19 mouse cellular contexts compared by ENCODE assay signal in genomic region chr8:70193238-70193637, GRCm38 (mm10). TPM values are rescaled to one million over a fixed set of nuclear protein-coding genes. Genes with fewer than 3 reads are reported as not detected.
DNase-seq lines count a peak whose midpoint lies in the region; ATAC-seq and TF ChIP-seq lines count a peak whose summit lies in the region.
"Had no signal": no experiment of that assay in that cellular context is flagged by ENCODE, and none has a peak within 500 bp of the region (broad histone marks: within the 10 kb centered on the region; RNA-seq: fewer than 3 reads in every experiment).

No protein-coding gene starts in this region.

- H3K4me1 ChIP-seq in kidney, embryonic 15.5 days = no peaks in the 10 kb centered on the region
- no peaks in the 10 kb centered on the region for H3K4me1 ChIP-seq in kidney, postnatal 0 days (replicated peaks; ENCODE audit: insufficient read depth, low read length)
- H3K4me1 ChIP-seq in liver, embryonic 13.5 days (replicated peaks) = peaks cover 41% of the 10 kb centered on the region
- no peaks in the 10 kb centered on the region for H3K4me1 ChIP-seq in stomach, postnatal 0 days (replicated peaks; ENCODE audit: control insufficient read depth, insufficient read depth)
- H3K4me1 ChIP-seq: lung, embryonic 15.5 days; stomach, embryonic 15.5 days had no signal

- no peak overlapping the region for H3K4me2 ChIP-seq in kidney, embryonic 15.5 days
- no peak overlapping the region for H3K4me2 ChIP-seq in kidney, postnatal 0 days (ENCODE audit: low read length)
- H3K4me2 ChIP-seq in liver, embryonic 13.5 days = no peak overlapping the region
- no peak overlapping the region for H3K4me2 ChIP-seq in stomach, postnatal 0 days (replicated peaks; ENCODE audit: low read depth)
- H3K4me2 ChIP-seq: lung, embryonic 15.5 days; stomach, embryonic 15.5 days had no signal

- TF ChIP-seq EP300 in stomach, postnatal 0 days (optimal IDR thresholded peaks at IDR 0.05) = no peak

- H3K9ac ChIP-seq in kidney, embryonic 15.5 days = no peak overlapping the region
- H3K9ac ChIP-seq in kidney, postnatal 0 days (ENCODE audit: low read depth, low read length) = no peak overlapping the region
- H3K9ac ChIP-seq in liver, embryonic 13.5 days = no peak overlapping the region
- no peak overlapping the region for H3K9ac ChIP-seq in stomach, postnatal 0 days (ENCODE audit: low read length)
- H3K9ac ChIP-seq: lung, embryonic 15.5 days; stomach, embryonic 15.5 days had no signal

- no peaks in the 10 kb centered on the region for H3K9me3 ChIP-seq in kidney, embryonic 15.5 days (replicated peaks)
- no peaks in the 10 kb centered on the region for H3K9me3 ChIP-seq in kidney, postnatal 0 days (replicated peaks; ENCODE audit: low read length)
- H3K9me3 ChIP-seq in liver, embryonic 13.5 days (replicated peaks) = no peaks in the 10 kb centered on the region
- no peaks in the 10 kb centered on the region for H3K9me3 ChIP-seq in stomach, postnatal 0 days (ENCODE audit: control insufficient read depth, low read length)
- H3K9me3 ChIP-seq: forebrain, embryonic 10.5 days; G1E; limb, embryonic 10.5 days; lung, embryonic 15.5 days; stomach, embryonic 15.5 days had no signal

- peak; percentile 68 for DNase-seq in kidney, adult 18-20 months
- DNase-seq in kidney, postnatal 0 days (ENCODE audit: low spot score) = no peak
- DNase-seq in liver, embryonic 13.5 days = no peak
- peak; percentile 49 for DNase-seq in stomach, postnatal 0 days (ENCODE audit: low spot score)
- DNase-seq in adrenal gland, adult 2 months = no peak
- no peak for DNase-seq in spleen, adult 12 weeks (ENCODE audit: low spot score)
- DNase-seq: adrenal gland, adult 8-10 months; cerebellum, adult 8-10 months; spleen, adult 18-20 months had no signal

- H3K27ac ChIP-seq in kidney, embryonic 15.5 days = no peak overlapping the region
- no peak overlapping the region for H3K27ac ChIP-seq in kidney, postnatal 0 days
- H3K27ac ChIP-seq in liver, embryonic 13.5 days = peak overlapping the region; percentile 12
- no peak overlapping the region for H3K27ac ChIP-seq in stomach, postnatal 0 days (replicated peaks)
- H3K27ac ChIP-seq: forebrain, embryonic 10.5 days; hindbrain, postnatal 0 days; layer of hippocampus, adult 2 months; limb, embryonic 10.5 days; lung, embryonic 15.5 days; stomach, embryonic 15.5 days had no signal

- H3K36me3 ChIP-seq in kidney, embryonic 15.5 days = no peaks in the 10 kb centered on the region
- no peaks in the 10 kb centered on the region; the same call in 1 of the 2 replicates for H3K36me3 ChIP-seq in kidney, postnatal 0 days (ENCODE audit: insufficient read depth, low read length)
- peaks cover 46% of the 10 kb centered on the region for H3K36me3 ChIP-seq in liver, embryonic 13.5 days
- 0 out of 2 replicates have a peak, but pooled peaks cover 3% of the 10 kb centered on the region for H3K36me3 ChIP-seq in stomach, postnatal 0 days (ENCODE audit: control insufficient read depth, insufficient read depth, low read length)
- H3K36me3 ChIP-seq: forebrain, embryonic 10.5 days; limb, embryonic 10.5 days; lung, embryonic 15.5 days had no signal

- no peak for TF ChIP-seq CTCF in kidney, postnatal 0 days (IDR thresholded peaks at IDR 0.05; ENCODE audit: low read depth)
- no peak for TF ChIP-seq CTCF in stomach, postnatal 0 days (IDR thresholded peaks at IDR 0.05; ENCODE audit: low read depth)

- ATAC-seq in kidney, embryonic 15.5 days (replicated peaks; ENCODE audit: low FRiP score) = no peak
- ATAC-seq in kidney, postnatal 0 days (replicated peaks; ENCODE audit: low FRiP score, low read depth) = peak; percentile 71
- peak; percentile 26; the same call in 1 of the 2 replicates for ATAC-seq in liver, embryonic 13.5 days (ENCODE audit: low read depth)
- peak; percentile 54 for ATAC-seq in stomach, postnatal 0 days (ENCODE audit: low FRiP score, low TSS enrichment)
- ATAC-seq: hindbrain, postnatal 0 days; midbrain, embryonic 16.5 days had no signal

- H3K27me3 ChIP-seq in kidney, embryonic 15.5 days = no peaks in the 10 kb centered on the region
- no peaks in the 10 kb centered on the region for H3K27me3 ChIP-seq in kidney, postnatal 0 days (ENCODE audit: insufficient read depth, low read length)
- H3K27me3 ChIP-seq in liver, embryonic 13.5 days = no peaks in the 10 kb centered on the region
- H3K27me3 ChIP-seq in stomach, postnatal 0 days (ENCODE audit: control insufficient read depth, insufficient read depth, low read length) = no peaks in the 10 kb centered on the region
- H3K27me3 ChIP-seq: lung, embryonic 15.5 days; stomach, embryonic 15.5 days had no signal

- no peak overlapping the region for H3K4me3 ChIP-seq in kidney, embryonic 15.5 days (replicated peaks)
- H3K4me3 ChIP-seq in kidney, postnatal 0 days (replicated peaks; ENCODE audit: low read depth, low read length) = no peak overlapping the region
- H3K4me3 ChIP-seq in liver, embryonic 13.5 days (replicated peaks) = no peak overlapping the region
- no peak overlapping the region for H3K4me3 ChIP-seq in stomach, postnatal 0 days (ENCODE audit: low read depth, low read length)
- H3K4me3 ChIP-seq: forebrain, embryonic 10.5 days; layer of hippocampus, adult 2 months; limb, embryonic 10.5 days; lung, embryonic 15.5 days; stomach, embryonic 15.5 days had no signal

- WGBS in kidney, embryonic 15.5 days = 66% methylated on average over 5 of the region's 5 CpGs
- WGBS in kidney, postnatal 0 days = 71% methylated on average over 5 of the region's 5 CpGs
- 71% methylated on average over 5 of the region's 5 CpGs for WGBS in liver, embryonic 13.5 days (ENCODE audit: insufficient replicate concordance)
- WGBS in stomach, postnatal 0 days = 65% methylated on average over 5 of the region's 5 CpGs

RNA-seq across cellular contexts. Expression of gene Slc25a42, which starts 18.9 kb away (rescaled TPM):
- 4.8 and 5.1 TPM in 2 replicates for polyA plus RNA-seq in kidney, embryonic 15.5 days (2015; fragmentation: Nextera tagmentation; extraction: Ambion mirVana)
- polyA plus RNA-seq in kidney, postnatal 0 days (2015; fragmentation: Nextera tagmentation; extraction: Ambion mirVana) = 5.6 TPM in 2 replicates
- polyA plus RNA-seq in liver, embryonic 13.5 days (2015; fragmentation: Nextera tagmentation; extraction: Ambion mirVana) = 3.5 and 5.0 TPM in 2 replicates
- 3.1 and 4.5 TPM in 2 replicates for polyA plus RNA-seq in stomach, postnatal 0 days (2015; fragmentation: Nextera tagmentation; extraction: Ambion mirVana)
- total RNA-seq in adrenal gland, adult 2 months (2021) = 10 to 100 TPM; 40.9 to 49.3 TPM
- 72.6 and 85.8 TPM in 2 replicates for polyA plus RNA-seq in adrenal gland, adult 2 months (2012; rRNA removed)

RNA-seq across cellular contexts. Expression of gene Tmem161a, which starts 21.1 kb away (rescaled TPM):
- polyA plus RNA-seq in kidney, embryonic 15.5 days (2015; fragmentation: Nextera tagmentation; extraction: Ambion mirVana) = 71.8 and 76.3 TPM in 2 replicates
- 52.3 and 62.4 TPM in 2 replicates for polyA plus RNA-seq in kidney, postnatal 0 days (2015; fragmentation: Nextera tagmentation; extraction: Ambion mirVana)
- 27.8 and 31.4 TPM in 2 replicates for polyA plus RNA-seq in liver, embryonic 13.5 days (2015; fragmentation: Nextera tagmentation; extraction: Ambion mirVana)
- polyA plus RNA-seq in stomach, postnatal 0 days (2015; fragmentation: Nextera tagmentation; extraction: Ambion mirVana) = 38.2 and 40.8 TPM in 2 replicates
- total RNA-seq in adrenal gland, adult 2 months (2021) = 10 to 100 TPM; 66.5 to 74.0 TPM
- polyA plus RNA-seq in adrenal gland, adult 2 months (2012; rRNA removed) = 277 and 300 TPM in 2 replicates

RNA-seq across cellular contexts. Expression of gene Sugp2, which starts 40.8 kb away (rescaled TPM):
- 29.6 and 31.6 TPM in 2 replicates for polyA plus RNA-seq in kidney, embryonic 15.5 days (2015; fragmentation: Nextera tagmentation; extraction: Ambion mirVana)
- polyA plus RNA-seq in kidney, postnatal 0 days (2015; fragmentation: Nextera tagmentation; extraction: Ambion mirVana) = 14.0 and 17.1 TPM in 2 replicates
- 12.4 and 14.3 TPM in 2 replicates for polyA plus RNA-seq in liver, embryonic 13.5 days (2015; fragmentation: Nextera tagmentation; extraction: Ambion mirVana)
- polyA plus RNA-seq in stomach, postnatal 0 days (2015; fragmentation: Nextera tagmentation; extraction: Ambion mirVana) = 7.8 and 9.0 TPM in 2 replicates
- total RNA-seq in adrenal gland, adult 2 months (2021) = 10 to 100 TPM; 31.8 to 31.9 TPM
- 34.8 and 36.2 TPM in 2 replicates for polyA plus RNA-seq in adrenal gland, adult 2 months (2012; rRNA removed)

RNA-seq across cellular contexts. Expression of gene Armc6, which starts 41.0 kb away (rescaled TPM):
- polyA plus RNA-seq in kidney, embryonic 15.5 days (2015; fragmentation: Nextera tagmentation; extraction: Ambion mirVana) = 28.8 and 31.0 TPM in 2 replicates
- 14.1 and 16.7 TPM in 2 replicates for polyA plus RNA-seq in kidney, postnatal 0 days (2015; fragmentation: Nextera tagmentation; extraction: Ambion mirVana)
- 17.4 and 18.9 TPM in 2 replicates for polyA plus RNA-seq in liver, embryonic 13.5 days (2015; fragmentation: Nextera tagmentation; extraction: Ambion mirVana)
- 11.9 and 12.9 TPM in 2 replicates for polyA plus RNA-seq in stomach, postnatal 0 days (2015; fragmentation: Nextera tagmentation; extraction: Ambion mirVana)
- 10 to 100 TPM; 10.8 to 11.5 TPM for total RNA-seq in adrenal gland, adult 2 months (2021)
- 17.4 and 21.2 TPM in 2 replicates for polyA plus RNA-seq in adrenal gland, adult 2 months (2012; rRNA removed)

RNA-seq across cellular contexts. Expression of gene Mef2b, which starts 53.7 kb away (rescaled TPM):
- polyA plus RNA-seq in kidney, embryonic 15.5 days (2015; fragmentation: Nextera tagmentation; extraction: Ambion mirVana) = 0.17 and 0.29 TPM in 2 replicates
- polyA plus RNA-seq in kidney, postnatal 0 days (2015; fragmentation: Nextera tagmentation; extraction: Ambion mirVana) = 0.28 and 0.37 TPM in 2 replicates
- polyA plus RNA-seq in liver, embryonic 13.5 days (2015; fragmentation: Nextera tagmentation; extraction: Ambion mirVana) = 0.08 and 0.17 TPM in 2 replicates
- 0.10 TPM in 1 of 2 replicates, not detected in the other for polyA plus RNA-seq in stomach, postnatal 0 days (2015; fragmentation: Nextera tagmentation; extraction: Ambion mirVana)
- total RNA-seq in adrenal gland, adult 2 months (2021) = under 1 TPM; 0.45 to 0.63 TPM
- 1.5 and 2.2 TPM in 2 replicates for polyA plus RNA-seq in adrenal gland, adult 2 months (2012; rRNA removed)
- total RNA-seq: left cerebral cortex, adult 18-20 months had no signal

Comparison
In these comparisons a context has a peak if more than half of its experiments do, and no peak if none do; other contexts are left out.
1. DNase-seq: peak in kidney, adult 18-20 months (single experiment) and stomach, postnatal 0 days (single experiment); none in kidney, postnatal 0 days (single experiment), liver, embryonic 13.5 days (single experiment), adrenal gland, adult 2 months (single experiment) and spleen, adult 12 weeks (single experiment).
2. RNA of gene Slc25a42, which starts 18.9 kb away (polyA plus RNA-seq): 72.6 to 85.8 TPM in adrenal gland, adult 2 months; 5.6 TPM in kidney, postnatal 0 days, 4.8 to 5.1 TPM in kidney, embryonic 15.5 days, 3.5 to 5.0 TPM in liver, embryonic 13.5 days and 3.1 to 4.5 TPM in stomach, postnatal 0 days; every median in the first group is over 10 times any median in the second.